Mouse (Mus musculus): ENCODE measurements around the gene Barhl1. TPM values are rescaled to one million over a fixed set of nuclear protein-coding genes. Genes with fewer than 3 reads are reported as not detected.
A peak's percentile ranks its signal among the peaks of the same experiment; 100 is the strongest.

Gene Barhl1
- polyA plus RNA-seq, 1 experiment: 0.05 TPM

DNA sequence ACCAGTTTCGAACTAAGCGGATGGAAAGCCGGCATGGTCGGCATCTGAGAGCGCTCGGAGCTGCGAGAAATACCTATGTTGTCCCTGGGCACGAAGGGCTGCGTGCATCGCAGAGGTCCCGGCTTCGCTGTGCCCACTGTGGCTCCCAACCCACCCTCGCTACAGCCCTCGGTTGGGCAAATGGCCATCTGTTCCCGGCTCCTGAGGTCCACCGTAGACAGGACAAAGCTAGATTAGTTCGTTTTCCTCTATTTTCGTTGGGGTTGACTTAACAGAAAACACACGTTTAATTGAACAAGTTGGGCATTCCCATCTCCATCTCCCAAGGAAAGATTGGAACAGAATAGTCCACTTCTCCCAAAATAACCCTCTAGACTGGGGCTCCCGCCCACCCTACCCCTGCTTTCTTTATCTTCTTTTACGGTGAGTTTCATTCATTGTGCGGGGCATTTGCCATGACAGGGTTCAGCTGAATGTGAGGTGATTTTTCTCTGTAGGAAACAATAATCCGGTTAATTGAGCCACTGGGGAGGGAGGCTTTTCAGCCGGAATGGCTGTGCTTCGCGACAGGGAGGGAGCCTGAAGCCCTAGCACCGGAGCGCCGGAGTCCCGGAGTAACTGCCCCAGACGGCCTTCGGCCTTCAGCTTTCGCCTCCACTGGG lies 4.3 kb downstream of the Barhl1 start:
- no peak for DNase-seq
- WGBS: 8% methylated on average over 33 of the region's 33 CpGs
- no peaks in the 10 kb centered on the region; the same call in 1 of the 2 replicates for H3K4me1 ChIP-seq (ENCODE audit: control insufficient read depth, insufficient read depth, low read length)
- no peak overlapping the region for H3K27ac ChIP-seq (ENCODE audit: insufficient read depth, low read depth, low read length)
- H3K27me3 ChIP-seq (replicated peaks; ENCODE audit: control insufficient read depth, insufficient read depth, low read length): peaks cover 4% of the 10 kb centered on the region
- H3K4me3 ChIP-seq (ENCODE audit: insufficient read depth, low read depth, low read length): no peak overlapping the region
- H3K36me3 ChIP-seq (ENCODE audit: control insufficient read depth, insufficient read depth, low read length): no peaks in the 10 kb centered on the region
- TF ChIP-seq POLR2A (IDR thresholded peaks at IDR 0.05; ENCODE audit: low read depth, low read length) (no peak), CTCF (conservative IDR thresholded peaks at IDR 0.05; ENCODE audit: insufficient read depth, insufficient read length, low read depth, low read length) (no peak)

DNA sequence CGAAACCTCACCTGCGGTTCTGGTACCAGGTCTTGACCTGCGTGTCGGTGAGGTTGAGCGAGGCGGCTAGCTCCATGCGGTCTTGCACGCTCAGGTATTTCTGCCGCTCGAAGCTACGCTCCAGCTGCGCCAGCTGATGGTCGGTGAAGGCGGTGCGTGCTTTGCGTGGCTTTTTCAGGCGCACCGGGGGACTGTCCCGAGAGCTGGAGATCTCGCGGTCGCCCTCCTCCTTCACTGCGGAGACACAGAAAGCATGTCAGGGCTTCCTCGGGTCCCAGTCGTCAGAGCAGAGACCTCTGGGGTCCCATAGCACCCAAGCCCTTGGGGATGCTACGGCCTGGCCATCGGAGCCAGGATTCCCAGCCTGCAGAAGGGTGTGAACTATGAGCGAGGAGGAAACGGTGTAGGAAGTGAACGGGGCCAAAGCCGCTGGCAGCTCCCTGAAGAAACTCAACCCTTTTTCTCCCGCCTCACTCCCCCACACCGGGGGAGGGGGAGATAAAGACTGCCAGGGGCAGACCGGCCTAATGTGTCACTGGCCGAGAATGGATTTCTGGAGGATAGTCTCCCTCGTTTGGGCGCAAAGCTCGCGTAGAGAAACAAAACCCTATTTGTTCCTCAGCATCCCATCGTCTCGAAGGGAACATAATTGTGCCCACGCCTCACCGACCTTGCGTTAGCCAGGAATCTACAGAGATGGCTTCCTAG lies 5.0 kb downstream of the Barhl1 start:
- no peak for DNase-seq
- WGBS: 3% methylated on average over 44 of the region's 44 CpGs
- H3K36me3 ChIP-seq (ENCODE audit: control insufficient read depth, insufficient read depth, low read length): no peaks in the 10 kb centered on the region
- H3K27ac ChIP-seq (ENCODE audit: insufficient read depth, low read depth, low read length): no peak overlapping the region
- no peaks in the 10 kb centered on the region; the same call in 1 of the 2 replicates for H3K4me1 ChIP-seq (ENCODE audit: control insufficient read depth, insufficient read depth, low read length)
- TF ChIP-seq CTCF (conservative IDR thresholded peaks at IDR 0.05; ENCODE audit: insufficient read depth, insufficient read length, low read depth, low read length) (no peak), POLR2A (IDR thresholded peaks at IDR 0.05; ENCODE audit: low read depth, low read length) (no peak)
- no peak overlapping the region for H3K4me3 ChIP-seq (ENCODE audit: insufficient read depth, low read depth, low read length)
- H3K27me3 ChIP-seq (replicated peaks; ENCODE audit: control insufficient read depth, insufficient read depth, low read length): peaks cover 4% of the 10 kb centered on the region

- no peaks in the 10 kb centered on the region for H3K36me3 ChIP-seq (ENCODE audit: control insufficient read depth, insufficient read depth, low read length)
- no peak overlapping the region for H3K4me3 ChIP-seq (ENCODE audit: insufficient read depth, low read depth, low read length)
- no peak for DNase-seq
- H3K27ac ChIP-seq (ENCODE audit: insufficient read depth, low read depth, low read length): no peak overlapping the region
- no peak for TF ChIP-seq POLR2A (IDR thresholded peaks at IDR 0.05; ENCODE audit: low read depth, low read length)
- no peak for TF ChIP-seq CTCF (conservative IDR thresholded peaks at IDR 0.05; ENCODE audit: insufficient read depth, insufficient read length, low read depth, low read length)
- H3K27me3 ChIP-seq (replicated peaks; ENCODE audit: control insufficient read depth, insufficient read depth, low read length): 0 out of 2 replicates have a peak, but pooled peaks cover 1% of the 10 kb centered on the region
- H3K4me1 ChIP-seq (ENCODE audit: control insufficient read depth, insufficient read depth, low read length): no peaks in the 10 kb centered on the region; the same call in 1 of the 2 replicates
- 26% methylated on average over 3 of the region's 3 CpGs for WGBS
Observed at GRCm38 (mm10) chr2:28910877-28911276, 5.6 kb downstream of the Barhl1 start.

DNA sequence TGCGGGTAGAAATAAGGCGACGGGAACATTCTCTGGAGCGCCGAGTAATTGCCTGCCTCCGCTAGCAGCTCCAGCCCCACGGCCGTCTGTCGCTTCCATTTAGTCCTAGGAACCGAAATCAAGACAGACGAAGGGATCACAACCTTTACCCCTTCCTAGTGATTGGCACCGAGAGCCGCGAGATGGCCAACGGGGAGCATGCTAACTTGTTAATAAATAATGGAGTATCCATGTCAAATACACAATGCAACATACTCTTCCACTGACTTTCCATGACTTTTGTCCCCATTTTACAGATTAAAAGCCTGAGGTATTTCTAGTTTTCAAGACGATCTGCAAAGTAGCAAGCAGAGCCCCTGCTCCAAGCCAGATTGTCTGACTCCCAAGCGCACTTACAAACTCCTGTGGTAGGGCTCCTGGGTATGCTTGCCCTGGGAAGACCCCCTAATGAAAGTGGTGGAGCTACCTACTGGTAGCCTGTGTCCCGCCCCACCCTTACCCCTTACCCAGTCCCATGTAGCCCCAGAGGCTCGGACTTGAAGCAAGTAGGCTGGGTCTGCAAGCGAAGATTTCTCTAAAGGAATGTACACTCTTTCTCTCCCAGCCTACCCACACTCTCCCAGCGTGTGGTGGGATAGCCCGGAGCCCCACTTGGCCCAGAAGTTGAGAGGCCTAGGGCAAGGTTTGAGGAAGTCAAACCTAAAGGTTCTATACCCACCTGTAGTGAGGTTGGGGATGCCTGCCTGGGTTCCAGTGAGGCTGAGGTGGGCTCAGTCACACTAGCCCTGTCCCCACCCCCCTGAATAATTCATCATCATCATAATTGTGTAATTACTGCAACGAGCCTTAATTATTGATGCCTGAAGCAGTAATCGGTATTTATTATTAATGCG lies 6.4 kb downstream of the Barhl1 start:
- Histone ChIP-seq H3K27ac (ENCODE audit: insufficient read depth, low read depth, low read length) (no peak overlapping the region), H3K27me3 (replicated peaks; ENCODE audit: control insufficient read depth, insufficient read depth, low read length) (0 out of 2 replicates have a peak, but pooled peaks cover 1% of the 10 kb centered on the region), H3K36me3 (ENCODE audit: control insufficient read depth, insufficient read depth, low read length) (no peaks in the 10 kb centered on the region), H3K4me3 (ENCODE audit: insufficient read depth, low read depth, low read length) (peak overlapping the region; percentile 6; the same call in 1 of the 2 replicates), H3K4me1 (ENCODE audit: control insufficient read depth, insufficient read depth, low read length) (no peaks in the 10 kb centered on the region; the same call in 1 of the 2 replicates)
- peak; percentile 54 for DNase-seq
- TF ChIP-seq CTCF (conservative IDR thresholded peaks at IDR 0.05; ENCODE audit: insufficient read depth, insufficient read length, low read depth, low read length) (no peak), POLR2A (IDR thresholded peaks at IDR 0.05; ENCODE audit: low read depth, low read length) (no peak)
- WGBS: 12% methylated on average over 25 of the region's 25 CpGs

GRCm38 (mm10) chr2:28909186-28909817 lies 7.2 kb downstream of the Barhl1 start:
- H3K36me3 ChIP-seq (ENCODE audit: control insufficient read depth, insufficient read depth, low read length): no peaks in the 10 kb centered on the region
- peak overlapping the region; percentile 6; the same call in 1 of the 2 replicates for H3K4me3 ChIP-seq (ENCODE audit: insufficient read depth, low read depth, low read length)
- H3K27ac ChIP-seq (ENCODE audit: insufficient read depth, low read depth, low read length): no peak overlapping the region
- no peak for TF ChIP-seq CTCF (conservative IDR thresholded peaks at IDR 0.05; ENCODE audit: insufficient read depth, insufficient read length, low read depth, low read length)
- TF ChIP-seq POLR2A (IDR thresholded peaks at IDR 0.05; ENCODE audit: low read depth, low read length): no peak
- H3K27me3 ChIP-seq (replicated peaks; ENCODE audit: control insufficient read depth, insufficient read depth, low read length): 0 out of 2 replicates have a peak, but pooled peaks cover 1% of the 10 kb centered on the region
- no peak for DNase-seq
- H3K4me1 ChIP-seq (ENCODE audit: control insufficient read depth, insufficient read depth, low read length): no peaks in the 10 kb centered on the region; the same call in 1 of the 2 replicates
- 4% methylated on average over 40 of the region's 41 CpGs for WGBS

DNA sequence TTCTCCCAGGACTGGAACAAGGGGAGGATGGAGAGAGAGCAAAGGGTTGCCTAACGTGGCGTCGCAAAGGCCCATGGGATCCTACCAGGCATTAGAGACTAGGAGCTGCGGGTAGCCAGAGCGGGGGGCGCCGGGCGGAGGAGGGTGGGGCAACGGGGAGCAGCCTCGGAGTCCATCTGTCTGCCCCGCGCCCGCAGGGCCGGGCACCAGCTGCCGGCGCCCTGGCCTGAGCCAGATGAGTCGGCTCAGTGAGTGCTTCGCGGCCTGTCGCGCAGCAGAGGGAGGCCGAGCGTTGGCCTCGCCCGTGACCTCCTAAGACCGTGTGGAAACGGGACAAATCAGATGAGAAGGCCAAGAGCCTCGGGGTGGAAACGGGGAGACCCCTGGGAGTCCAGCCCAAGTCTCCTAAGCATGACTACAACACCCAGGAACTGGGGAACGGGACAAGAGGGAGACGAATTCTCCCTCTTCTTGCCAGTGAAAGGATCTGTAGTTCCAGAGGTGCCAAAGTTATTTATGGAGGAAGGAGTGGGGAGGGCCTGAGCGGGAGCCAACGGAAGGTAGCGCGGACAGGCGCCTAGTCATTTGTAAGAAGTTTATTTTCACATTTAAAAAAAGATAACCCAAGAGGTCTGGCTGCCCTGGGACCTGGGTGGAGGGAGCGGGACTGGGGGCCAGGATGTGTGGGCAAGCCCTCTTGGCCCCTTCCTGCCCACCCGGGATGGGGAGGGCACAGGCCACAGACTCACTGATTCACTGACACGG lies 7.9 kb downstream of the Barhl1 start:
- no peaks in the 10 kb centered on the region; the same call in 1 of the 2 replicates for H3K4me1 ChIP-seq (ENCODE audit: control insufficient read depth, insufficient read depth, low read length)
- no peak overlapping the region for H3K27ac ChIP-seq (ENCODE audit: insufficient read depth, low read depth, low read length)
- H3K27me3 ChIP-seq (replicated peaks; ENCODE audit: control insufficient read depth, insufficient read depth, low read length): 0 out of 2 replicates have a peak, but pooled peaks cover 1% of the 10 kb centered on the region
- no peak for TF ChIP-seq CTCF (conservative IDR thresholded peaks at IDR 0.05; ENCODE audit: insufficient read depth, insufficient read length, low read depth, low read length)
- no peak for TF ChIP-seq POLR2A (IDR thresholded peaks at IDR 0.05; ENCODE audit: low read depth, low read length)
- peak overlapping the region; percentile 2; the same call in 1 of the 2 replicates for H3K4me3 ChIP-seq (ENCODE audit: insufficient read depth, low read depth, low read length)
- no peaks in the 10 kb centered on the region for H3K36me3 ChIP-seq (ENCODE audit: control insufficient read depth, insufficient read depth, low read length)
- peak; percentile 34 for DNase-seq
- WGBS: 3% methylated on average over 39 of the region's 39 CpGs
